Mouse (Mus musculus): ENCODE results near the gene Fez1. TPM values are rescaled to one million over a fixed set of nuclear protein-coding genes. Genes with fewer than 3 reads are reported as not detected.
A peak's percentile ranks its signal among the peaks of the same experiment; 100 is the strongest.

Fez1 gene
- polyA plus RNA-seq, 1 experiment from 2014 or later, result 36.7 TPM

DNA sequence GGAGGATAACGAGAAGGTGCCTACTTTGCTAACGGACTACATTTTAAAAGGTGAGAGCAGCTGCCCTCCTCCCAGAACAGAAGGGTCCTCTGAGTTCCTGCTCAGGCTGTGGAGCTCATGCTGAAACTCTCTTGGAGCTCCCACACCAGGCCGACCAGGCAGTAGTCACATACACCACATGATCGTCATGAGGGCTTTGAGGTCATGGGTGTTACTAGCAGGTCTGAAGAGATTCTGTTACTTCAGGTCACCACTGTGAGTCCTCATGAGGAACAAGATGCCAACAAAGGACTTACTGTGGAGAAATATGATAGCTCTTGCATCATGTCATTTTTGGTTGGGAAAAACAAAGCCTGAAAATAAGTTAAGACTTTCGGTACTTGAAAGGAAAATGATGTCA, 54.6 kb downstream of the Fez1 start:
- H3K27me3 ChIP-seq, result no peaks in the 10 kb centered on the region
- no peaks in the 10 kb centered on the region for H3K4me1 ChIP-seq
- no peak overlapping the region for H3K4me2 ChIP-seq (replicated peaks)
- no peak overlapping the region for H3K27ac ChIP-seq
- no peak overlapping the region for H3K4me3 ChIP-seq
- no peak for ATAC-seq (ENCODE audit: low FRiP score, low read depth)
- no peaks in the 10 kb centered on the region for H3K36me3 ChIP-seq
- H3K9ac ChIP-seq, result no peak overlapping the region
- no peaks in the 10 kb centered on the region for H3K9me3 ChIP-seq
- WGBS, result 81% methylated on average over 5 of the region's 5 CpGs

DNA sequence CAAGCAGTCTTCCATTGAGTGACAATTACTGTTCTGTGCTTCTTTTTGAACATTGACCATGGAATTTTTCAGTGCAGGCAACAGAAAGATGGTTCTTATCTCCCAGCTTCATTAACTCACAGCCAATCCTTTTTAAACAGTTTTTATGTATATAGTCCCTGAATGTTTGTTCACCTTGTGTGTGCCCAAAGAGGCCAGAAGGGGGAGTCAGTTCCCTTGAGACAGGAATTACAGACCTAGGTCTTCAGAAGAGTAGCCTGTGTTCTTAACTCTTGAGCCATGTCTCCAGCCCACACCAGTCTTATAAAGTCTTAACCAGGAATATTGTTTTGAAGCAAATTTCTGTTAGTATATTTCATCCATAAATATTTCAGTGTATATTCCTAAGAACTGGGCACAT, 55.1 kb downstream of the Fez1 start:
- no peak overlapping the region for H3K4me3 ChIP-seq
- no peaks in the 10 kb centered on the region for H3K9me3 ChIP-seq
- H3K36me3 ChIP-seq, result no peaks in the 10 kb centered on the region
- no peaks in the 10 kb centered on the region for H3K4me1 ChIP-seq
- H3K27ac ChIP-seq, result no peak overlapping the region
- H3K4me2 ChIP-seq (replicated peaks), result no peak overlapping the region
- no peaks in the 10 kb centered on the region for H3K27me3 ChIP-seq
- no peak overlapping the region for H3K9ac ChIP-seq
- no peak for ATAC-seq (ENCODE audit: low FRiP score, low read depth)

DNA sequence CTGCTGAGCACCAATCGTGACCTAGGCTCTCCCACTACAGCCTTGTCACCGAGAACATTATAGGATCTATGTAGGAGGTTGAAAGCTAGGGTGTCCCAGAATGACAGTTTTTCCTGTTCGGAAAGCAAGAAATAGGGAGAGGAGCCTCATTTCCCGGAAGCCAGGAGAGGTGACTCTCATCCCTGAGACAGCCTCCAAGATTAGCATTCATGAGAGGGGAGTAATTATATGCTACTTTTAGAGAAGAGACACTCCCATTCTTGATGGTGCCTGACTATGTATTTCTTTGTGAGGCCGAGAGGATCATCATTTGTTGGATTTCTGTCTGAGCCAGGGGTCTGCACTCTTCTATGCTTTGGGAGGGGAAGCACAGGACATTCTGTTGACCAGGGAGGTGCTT, 60.0 kb downstream of the Fez1 start:
- ATAC-seq (ENCODE audit: low FRiP score, low read depth), result no peak
- H3K9ac ChIP-seq, result no peak overlapping the region
- WGBS, result 75% methylated on average over 5 of the region's 5 CpGs

DNA sequence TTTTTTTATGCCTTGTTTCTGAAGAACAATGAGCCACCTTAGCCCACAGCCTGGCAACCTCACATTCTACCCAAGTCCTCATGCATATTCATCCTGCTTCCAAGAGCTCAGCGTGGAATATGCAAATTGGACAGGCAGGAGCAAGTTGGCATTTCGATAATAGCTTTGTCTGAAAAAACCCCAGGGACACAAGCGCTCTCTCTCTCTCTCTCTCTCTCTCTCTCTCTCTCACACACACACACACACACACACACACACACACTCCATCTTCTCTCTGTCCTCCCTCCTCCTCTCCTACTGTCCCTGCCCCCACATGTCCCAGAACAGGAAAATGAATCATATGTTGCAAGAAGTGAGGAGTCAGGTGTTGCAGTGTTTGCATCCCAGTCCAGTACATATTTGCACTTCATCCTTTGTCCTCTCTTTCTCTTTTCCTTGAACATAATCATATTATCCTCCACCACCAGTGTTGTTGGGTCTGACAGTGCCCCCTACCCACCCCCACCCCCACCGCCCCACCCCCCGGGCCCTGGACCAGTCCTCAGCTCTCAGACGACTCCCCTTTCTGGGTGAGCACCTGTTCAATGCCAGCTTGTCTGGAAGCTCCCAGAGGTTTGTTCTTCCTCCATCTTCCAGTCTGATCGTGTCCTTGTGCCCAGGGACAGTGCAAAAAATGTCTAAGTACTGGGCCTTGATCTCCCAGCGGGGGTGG, 60.5 kb downstream of the Fez1 start:
- ATAC-seq (ENCODE audit: low FRiP score, low read depth), result no peak

More for the DNA sequence above, 60.0 kb downstream of the Fez1 start:
- Histone ChIP-seq H3K36me3 (no peaks in the 10 kb centered on the region), H3K27me3 (no peaks in the 10 kb centered on the region), H3K27ac (no peak overlapping the region), H3K4me3 (no peak overlapping the region), H3K9me3 (no peaks in the 10 kb centered on the region), H3K4me2 (replicated peaks) (no peak overlapping the region), H3K4me1 (no peaks in the 10 kb centered on the region)

DNA sequence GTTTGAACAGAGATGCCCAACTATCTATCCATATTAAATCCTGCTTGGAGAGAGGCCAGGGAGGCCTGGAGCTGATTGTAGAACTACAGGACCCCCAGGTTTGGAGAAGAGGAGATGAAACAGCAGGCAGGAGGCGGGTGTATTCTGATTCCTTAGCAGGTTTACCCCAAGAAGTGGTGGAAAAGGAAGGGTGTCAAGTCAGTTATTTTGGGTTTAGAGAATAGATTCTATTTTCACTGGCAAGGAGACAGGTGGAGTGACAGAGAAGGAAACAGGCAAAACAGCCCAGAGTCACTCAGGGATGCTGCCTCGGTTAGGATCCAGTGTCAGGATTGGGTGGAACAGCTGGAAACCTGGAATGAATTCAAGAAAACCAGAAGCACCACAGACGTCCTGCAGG, 61.9 kb downstream of the Fez1 start:
- Histone ChIP-seq H3K9me3 (no peaks in the 10 kb centered on the region), H3K27me3 (no peaks in the 10 kb centered on the region), H3K4me3 (no peak overlapping the region), H3K27ac (no peak overlapping the region), H3K36me3 (no peaks in the 10 kb centered on the region), H3K4me2 (replicated peaks) (no peak overlapping the region), H3K9ac (no peak overlapping the region), H3K4me1 (no peaks in the 10 kb centered on the region)
- ATAC-seq (ENCODE audit: low FRiP score, low read depth), result no peak
- 48% methylated on average over 3 of the region's 3 CpGs for WGBS

More for the DNA sequence above, 60.5 kb downstream of the Fez1 start:
- Histone ChIP-seq H3K4me1 (no peaks in the 10 kb centered on the region), H3K4me2 (replicated peaks) (no peak overlapping the region), H3K9ac (no peak overlapping the region), H3K36me3 (no peaks in the 10 kb centered on the region), H3K9me3 (no peaks in the 10 kb centered on the region), H3K4me3 (no peak overlapping the region), H3K27me3 (no peaks in the 10 kb centered on the region), H3K27ac (no peak overlapping the region)
- WGBS, result 39% methylated on average over 8 of the region's 8 CpGs

DNA sequence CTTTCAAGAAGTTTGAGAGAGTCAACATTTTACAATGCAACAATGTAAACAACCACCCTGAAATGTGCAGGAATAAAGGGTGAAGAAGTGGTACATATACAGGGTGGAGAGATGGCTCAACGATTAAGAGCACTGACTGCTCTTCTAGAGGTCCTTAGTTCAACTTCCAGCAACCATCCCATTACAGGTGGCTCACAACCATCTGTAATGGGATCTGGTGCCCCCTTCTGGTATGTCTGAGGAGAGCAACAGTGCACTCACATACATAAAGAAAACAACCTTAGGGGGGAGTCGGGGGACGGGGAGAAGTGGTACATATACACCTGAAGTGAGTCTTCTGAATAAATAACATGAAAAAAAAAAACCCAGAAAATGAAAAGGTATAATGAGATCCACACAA, 63.6 kb downstream of the Fez1 start:
- Histone ChIP-seq H3K4me3 (no peak overlapping the region), H3K27me3 (no peaks in the 10 kb centered on the region), H3K4me2 (replicated peaks) (no peak overlapping the region), H3K27ac (no peak overlapping the region), H3K4me1 (no peaks in the 10 kb centered on the region), H3K9ac (no peak overlapping the region), H3K36me3 (no peaks in the 10 kb centered on the region), H3K9me3 (no peaks in the 10 kb centered on the region)
- no peak for ATAC-seq (ENCODE audit: low FRiP score, low read depth)
- 71% methylated on average over 3 of the region's 3 CpGs for WGBS

DNA sequence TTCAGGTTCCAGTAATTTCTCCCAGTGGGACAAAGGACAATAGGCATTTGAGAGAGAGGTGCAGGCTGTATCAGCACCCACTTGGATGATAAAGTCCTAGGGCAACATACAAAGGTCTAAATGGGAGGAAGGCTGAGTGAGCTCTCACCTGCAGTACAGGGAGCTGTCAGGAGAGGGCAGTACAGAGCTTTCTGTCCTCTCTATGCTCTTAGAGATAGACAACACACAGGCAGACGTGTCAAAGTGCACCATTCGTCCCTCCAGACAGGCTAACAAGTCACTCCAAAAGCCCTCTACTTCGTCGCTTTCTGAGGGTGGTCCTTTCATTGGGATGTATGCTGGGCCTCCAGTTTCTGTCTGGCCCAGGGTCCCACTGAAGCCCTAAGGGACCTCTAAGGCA, 68.9 kb downstream of the Fez1 start:
- Histone ChIP-seq H3K27ac (no peak overlapping the region), H3K27me3 (no peaks in the 10 kb centered on the region), H3K9me3 (no peaks in the 10 kb centered on the region), H3K9ac (no peak overlapping the region), H3K36me3 (peaks cover 10% of the 10 kb centered on the region; the same call in 1 of the 2 replicates), H3K4me3 (no peak overlapping the region), H3K4me1 (no peaks in the 10 kb centered on the region), H3K4me2 (replicated peaks) (no peak overlapping the region)
- 41% methylated on average over 4 of the region's 4 CpGs for WGBS
- ATAC-seq (ENCODE audit: low FRiP score, low read depth), result 0 out of 2 replicates have a peak, but pooled peaks have one; percentile 16

DNA sequence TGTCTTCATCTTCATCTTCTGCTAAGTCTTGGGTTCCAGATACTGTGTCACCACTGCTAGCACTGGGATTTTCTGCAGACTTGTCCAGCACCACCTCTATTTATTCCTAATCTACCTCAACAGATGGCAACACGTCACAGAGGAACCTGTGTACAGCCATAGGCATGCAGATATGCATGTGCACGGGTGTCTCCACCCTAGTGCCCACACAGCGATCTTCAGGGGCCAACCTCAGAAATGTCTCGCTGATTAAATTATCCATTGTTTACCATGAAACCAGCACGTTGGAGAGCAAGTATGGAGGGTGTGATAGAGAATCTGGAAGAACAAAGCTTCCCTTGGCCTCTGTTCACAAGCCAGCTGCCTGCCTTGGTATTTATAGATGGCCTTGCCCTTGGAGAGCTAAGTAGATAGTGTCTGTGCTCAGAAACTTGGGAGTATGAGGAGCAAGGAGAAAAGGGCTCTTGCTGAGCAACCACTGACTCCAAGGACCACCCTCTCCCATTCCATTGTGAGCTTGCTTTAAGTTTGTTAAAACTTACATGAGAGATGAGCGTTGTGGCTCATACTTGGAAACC, 71.8 kb downstream of the Fez1 start:
- H3K27me3 ChIP-seq, result no peaks in the 10 kb centered on the region; the same call in 1 of the 2 replicates
- H3K27ac ChIP-seq, result no peak overlapping the region
- peaks cover 10% of the 10 kb centered on the region; the same call in 1 of the 2 replicates for H3K36me3 ChIP-seq
- H3K4me3 ChIP-seq, result no peak overlapping the region
- H3K4me2 ChIP-seq (replicated peaks), result no peak overlapping the region
- no peaks in the 10 kb centered on the region for H3K9me3 ChIP-seq
- H3K4me1 ChIP-seq, result no peaks in the 10 kb centered on the region
- no peak overlapping the region for H3K9ac ChIP-seq
- no peak for ATAC-seq (ENCODE audit: low FRiP score, low read depth)
- 83% methylated on average over 6 of the region's 6 CpGs for WGBS

DNA sequence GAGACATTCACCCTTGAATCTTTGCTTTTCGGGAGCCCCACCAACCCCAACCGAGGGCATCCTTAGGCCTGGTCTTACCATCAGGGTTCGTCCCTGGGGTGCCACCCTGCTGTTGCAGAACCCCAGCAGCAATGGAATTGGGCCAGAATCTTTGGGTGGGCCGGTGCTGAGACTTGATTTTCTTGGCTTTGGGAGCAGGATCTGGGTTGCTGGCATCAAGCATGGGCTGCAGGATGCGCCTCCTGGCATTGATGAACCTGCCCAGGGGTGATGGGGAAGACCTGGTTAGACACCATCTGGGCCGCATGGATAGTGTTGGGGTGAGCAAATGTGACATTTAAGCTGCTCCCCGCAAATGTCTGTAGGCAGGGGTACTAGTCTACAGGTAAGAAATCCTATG, 72.6 kb downstream of the Fez1 start:
- Histone ChIP-seq H3K4me3 (no peak overlapping the region), H3K27me3 (no peaks in the 10 kb centered on the region; the same call in 1 of the 2 replicates), H3K36me3 (peaks cover 10% of the 10 kb centered on the region; the same call in 1 of the 2 replicates), H3K9ac (no peak overlapping the region), H3K4me2 (replicated peaks) (no peak overlapping the region), H3K27ac (no peak overlapping the region), H3K9me3 (no peaks in the 10 kb centered on the region), H3K4me1 (no peaks in the 10 kb centered on the region)
- no peak for ATAC-seq (ENCODE audit: low FRiP score, low read depth)
- 80% methylated on average over 7 of the region's 7 CpGs for WGBS

DNA sequence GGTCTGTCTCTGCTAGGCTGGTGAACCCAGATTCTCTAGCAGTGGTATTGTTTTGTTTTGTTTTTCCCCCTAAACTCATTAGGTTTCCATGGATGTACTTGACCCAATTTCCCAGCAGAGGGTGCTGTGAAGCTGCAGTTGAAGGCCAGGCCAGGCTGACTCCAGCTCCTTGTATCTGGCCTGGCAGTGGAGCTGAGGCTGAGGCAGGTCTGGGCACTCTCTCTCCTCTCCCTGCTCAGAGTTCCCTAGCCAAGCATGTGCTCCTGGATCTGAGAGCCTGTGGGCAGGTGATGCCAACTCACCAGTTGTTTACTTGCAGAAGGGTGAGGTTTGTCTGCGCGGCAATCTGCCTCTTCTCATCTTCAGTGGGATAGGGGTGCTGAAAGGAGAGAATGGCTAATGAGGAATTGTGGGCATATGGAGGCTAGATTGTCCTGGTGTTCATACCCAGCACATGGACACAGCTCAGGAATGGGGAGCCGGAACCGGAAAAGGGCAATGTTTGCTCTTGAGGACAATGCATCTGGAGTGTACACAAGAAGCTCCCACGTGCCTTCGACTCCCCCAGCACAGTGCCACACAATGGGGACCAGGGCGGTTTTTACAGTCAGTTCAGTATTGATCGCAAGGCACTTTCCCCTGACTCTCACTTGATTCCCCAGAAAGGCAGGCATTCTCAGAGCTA, 73.5 kb downstream of the Fez1 start:
- H3K27me3 ChIP-seq, result no peaks in the 10 kb centered on the region; the same call in 1 of the 2 replicates
- H3K4me1 ChIP-seq, result no peaks in the 10 kb centered on the region
- no peak overlapping the region for H3K4me2 ChIP-seq (replicated peaks)
- H3K4me3 ChIP-seq, result no peak overlapping the region
- WGBS, result 82% methylated on average over 8 of the region's 8 CpGs
- no peak overlapping the region for H3K9ac ChIP-seq
- no peak overlapping the region for H3K27ac ChIP-seq
- H3K9me3 ChIP-seq, result no peaks in the 10 kb centered on the region
- peaks cover 10% of the 10 kb centered on the region; the same call in 1 of the 2 replicates for H3K36me3 ChIP-seq
- no peak for ATAC-seq (ENCODE audit: low FRiP score, low read depth)

DNA sequence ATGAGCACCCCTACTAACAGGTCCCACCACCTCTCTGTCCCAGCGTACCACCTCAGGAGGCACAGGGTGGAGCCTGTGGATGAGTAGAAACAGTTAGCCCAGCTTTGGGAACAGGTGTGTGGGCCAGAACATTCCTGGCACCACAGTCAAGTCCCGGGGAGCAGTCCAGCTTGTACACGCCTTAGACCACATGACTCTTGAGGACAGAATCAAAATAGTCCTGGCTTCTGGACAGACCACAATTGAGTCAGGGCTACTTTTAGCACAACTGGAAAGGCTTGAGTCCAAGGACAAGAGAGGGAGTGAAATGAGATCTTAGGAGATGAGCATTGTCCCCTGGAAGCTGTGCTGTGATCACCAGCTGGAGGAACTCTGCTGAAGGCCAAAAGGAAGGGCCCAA, 76.9 kb downstream of the Fez1 start:
- no peak overlapping the region for H3K9ac ChIP-seq
- WGBS, result 95% methylated on average over 3 of the region's 3 CpGs
- no peaks in the 10 kb centered on the region; the same call in 1 of the 2 replicates for H3K27me3 ChIP-seq
- no peak overlapping the region for H3K4me3 ChIP-seq
- H3K9me3 ChIP-seq, result no peaks in the 10 kb centered on the region
- no peaks in the 10 kb centered on the region for H3K4me1 ChIP-seq
- H3K36me3 ChIP-seq, result peaks cover 3% of the 10 kb centered on the region; the same call in 1 of the 2 replicates
- no peak overlapping the region for H3K4me2 ChIP-seq (replicated peaks)
- no peak for ATAC-seq (ENCODE audit: low FRiP score, low read depth)
- no peak overlapping the region for H3K27ac ChIP-seq

DNA sequence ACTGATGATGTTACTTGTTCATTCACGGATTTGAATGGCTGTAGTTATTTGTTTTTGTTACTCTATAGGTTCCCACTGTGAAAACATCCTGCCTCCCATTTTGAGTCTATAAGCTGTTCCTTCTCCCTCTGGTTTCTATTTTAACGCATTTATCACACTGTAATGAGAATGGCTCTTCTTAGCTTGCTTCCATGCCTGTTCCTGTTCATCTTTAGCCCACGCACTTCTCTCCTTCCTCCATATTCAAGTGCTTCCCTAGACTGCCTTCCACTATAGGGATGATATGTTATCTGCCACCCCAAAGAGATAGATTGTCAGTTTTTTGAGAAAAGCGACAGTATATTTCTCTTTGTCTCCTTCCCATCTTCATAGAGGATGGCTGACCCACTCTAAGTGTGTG, 78.8 kb downstream of the Fez1 start:
- no peaks in the 10 kb centered on the region; the same call in 1 of the 2 replicates for H3K27me3 ChIP-seq
- no peak overlapping the region for H3K4me2 ChIP-seq (replicated peaks)
- H3K4me3 ChIP-seq, result no peak overlapping the region
- H3K9me3 ChIP-seq, result no peaks in the 10 kb centered on the region
- H3K9ac ChIP-seq, result no peak overlapping the region
- peaks cover 2% of the 10 kb centered on the region; the same call in 1 of the 2 replicates for H3K4me1 ChIP-seq
- H3K36me3 ChIP-seq, result peaks cover 3% of the 10 kb centered on the region; the same call in 1 of the 2 replicates
- 84% methylated on average over 4 of the region's 4 CpGs for WGBS
- no peak for ATAC-seq (ENCODE audit: low FRiP score, low read depth)
- H3K27ac ChIP-seq, result no peak overlapping the region

Data from limb, embryonic 13.5 days (tissue).